Mouse (Mus musculus): ENCODE data around the gene Zglp1. TPM values are rescaled to one million over a fixed set of nuclear protein-coding genes. Genes with fewer than 3 reads are reported as not detected.

Zglp1 gene
- polyA plus RNA-seq, 1 experiment, result 0.21 TPM

DNA sequence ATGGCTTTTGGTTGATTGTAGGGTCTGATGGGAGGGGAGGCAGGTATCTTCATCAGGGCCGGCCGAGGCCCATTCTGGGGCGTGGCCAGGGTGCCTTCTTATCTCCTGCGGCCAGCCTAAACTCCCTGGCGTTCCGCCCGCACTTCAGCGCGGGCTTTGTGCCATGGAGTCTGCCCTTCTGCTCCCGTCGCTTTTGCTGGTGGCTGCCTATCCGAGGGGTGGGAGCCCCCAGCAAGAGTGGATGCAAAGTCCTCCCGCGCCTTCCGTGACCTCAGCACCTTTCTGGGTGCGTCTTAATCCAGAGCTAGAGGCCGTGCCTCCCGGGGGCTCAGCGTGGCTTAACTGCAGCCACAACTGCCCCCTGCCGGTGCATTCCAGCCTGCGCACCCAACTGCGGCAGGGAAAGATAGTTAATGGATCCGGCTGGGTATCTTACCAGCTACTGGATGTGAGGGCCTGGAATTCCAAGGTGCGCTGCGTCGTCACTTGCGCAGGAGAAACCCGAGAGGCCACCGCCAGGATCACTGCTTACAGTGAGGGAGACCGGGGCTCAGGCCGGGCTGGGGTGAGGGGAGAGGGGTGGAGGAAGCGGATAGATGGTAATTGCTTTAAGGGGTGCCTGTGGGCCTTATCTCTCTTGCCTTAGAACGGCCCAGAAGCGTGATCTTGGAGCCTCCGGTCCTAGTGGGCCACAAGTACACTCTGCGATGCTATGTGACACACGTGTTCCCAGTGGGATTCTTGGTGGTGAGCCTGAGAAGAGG is 37.4 kb downstream of the Zglp1 start, which contains the start of gene Icam4:
Gene Icam4, plus strand, starts transcription at position 83 of the 764 bp plus-strand sequence.
- DNase-seq (ENCODE audit: low read depth, low spot score), result peak; percentile 32
- WGBS, result 2% methylated on average over 37 of the region's 37 CpGs

DNA sequence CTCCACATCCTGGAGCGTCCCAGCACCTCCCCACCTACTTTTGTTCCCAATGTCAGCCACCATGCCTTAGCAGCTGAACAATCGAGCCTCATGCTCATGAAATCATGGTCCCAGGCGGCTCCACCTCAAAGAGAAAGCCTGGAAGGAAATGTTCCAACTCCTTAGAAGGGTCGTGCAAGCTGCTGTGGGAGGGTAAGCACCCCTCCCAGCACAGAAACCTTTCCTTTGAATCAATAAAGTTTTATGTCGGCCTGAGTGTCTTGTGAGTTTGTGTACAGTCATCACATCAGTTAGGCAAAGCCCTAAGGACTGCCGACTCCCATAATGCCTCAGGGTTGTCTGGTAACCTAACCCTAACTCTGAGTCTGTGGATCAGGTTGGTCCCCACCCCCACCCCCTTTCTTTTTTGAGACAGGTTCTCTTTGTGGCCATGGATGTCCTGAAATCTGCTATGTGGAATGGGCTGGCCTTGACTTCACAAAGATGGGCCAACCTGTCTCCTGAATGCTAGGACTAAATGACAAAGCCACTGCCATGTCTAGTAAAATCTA is 38.3 kb downstream of the Zglp1 start:
- DNase-seq (ENCODE audit: low read depth, low spot score), result no peak
- 59% methylated on average over 6 of the region's 6 CpGs for WGBS

DNA sequence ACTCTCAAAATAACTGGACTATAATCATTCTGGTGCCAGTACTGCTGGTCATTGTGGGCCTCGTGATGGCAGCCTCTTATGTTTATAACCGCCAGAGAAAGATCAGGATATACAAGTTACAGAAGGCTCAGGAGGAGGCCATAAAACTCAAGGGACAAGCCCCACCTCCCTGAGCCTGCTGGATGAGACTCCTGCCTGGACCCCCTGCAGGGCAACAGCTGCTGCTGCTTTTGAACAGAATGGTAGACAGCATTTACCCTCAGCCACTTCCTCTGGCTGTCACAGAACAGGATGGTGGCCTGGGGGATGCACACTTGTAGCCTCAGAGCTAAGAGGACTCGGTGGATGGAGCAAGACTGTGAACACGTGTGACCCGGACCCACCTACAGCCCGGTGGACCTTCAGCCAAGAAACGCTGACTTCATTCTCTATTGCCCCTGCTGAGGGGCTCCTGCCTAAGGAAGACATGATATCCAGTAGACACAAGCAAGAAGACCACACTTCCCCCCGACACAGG is 39.1 kb downstream of the Zglp1 start:
- no peak for DNase-seq (ENCODE audit: low read depth, low spot score)
- 69% methylated on average over 8 of the region's 8 CpGs for WGBS

DNA sequence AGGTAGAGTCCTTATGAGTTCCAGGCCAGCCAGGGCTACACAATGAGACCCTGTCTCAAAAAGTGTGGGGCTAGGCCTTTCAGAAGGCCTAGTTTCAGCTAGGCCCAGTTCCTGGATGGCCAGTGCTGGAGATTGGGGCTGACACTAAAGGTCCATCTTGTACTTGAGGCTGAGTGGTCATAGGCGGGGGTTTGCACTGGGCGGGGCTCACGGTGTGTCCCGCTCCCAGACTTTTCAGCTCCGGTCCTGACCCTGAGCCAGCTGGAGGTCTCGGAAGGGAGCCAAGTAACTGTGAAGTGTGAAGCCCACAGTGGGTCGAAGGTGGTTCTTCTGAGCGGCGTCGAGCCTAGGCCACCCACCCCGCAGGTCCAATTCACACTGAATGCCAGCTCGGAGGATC is 40.0 kb downstream of the Zglp1 start:
- 87% methylated on average over 12 of the region's 12 CpGs for WGBS
- DNase-seq (ENCODE audit: low read depth, low spot score), result no peak

DNA sequence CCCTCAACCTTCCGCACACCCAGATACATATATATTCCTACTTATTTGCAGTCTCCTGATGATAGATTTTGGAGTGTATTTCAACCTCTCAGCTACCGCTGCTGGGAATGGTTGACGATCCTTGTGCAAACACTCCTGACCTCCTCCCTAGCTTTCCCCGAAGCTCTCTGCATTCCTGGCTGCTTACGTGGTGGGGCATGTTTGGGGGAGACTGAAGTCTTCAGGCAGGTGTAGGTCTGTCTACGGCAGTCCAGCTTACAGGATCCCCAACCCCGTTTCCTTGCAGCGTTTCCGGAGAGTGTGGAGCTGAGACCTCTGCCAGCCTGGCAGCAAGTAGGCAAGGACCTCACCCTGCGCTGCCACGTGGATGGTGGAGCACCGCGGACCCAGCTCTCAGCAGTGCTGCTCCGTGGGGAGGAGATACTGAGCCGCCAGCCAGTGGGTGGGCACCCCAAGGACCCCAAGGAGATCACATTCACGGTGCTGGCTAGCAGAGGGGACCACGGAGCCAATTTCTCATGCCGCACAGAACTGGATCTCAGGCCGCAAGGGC is 41.6 kb downstream of the Zglp1 start:
- 46% methylated on average over 19 of the region's 19 CpGs for WGBS
- no peak for DNase-seq (ENCODE audit: low read depth, low spot score)

DNA sequence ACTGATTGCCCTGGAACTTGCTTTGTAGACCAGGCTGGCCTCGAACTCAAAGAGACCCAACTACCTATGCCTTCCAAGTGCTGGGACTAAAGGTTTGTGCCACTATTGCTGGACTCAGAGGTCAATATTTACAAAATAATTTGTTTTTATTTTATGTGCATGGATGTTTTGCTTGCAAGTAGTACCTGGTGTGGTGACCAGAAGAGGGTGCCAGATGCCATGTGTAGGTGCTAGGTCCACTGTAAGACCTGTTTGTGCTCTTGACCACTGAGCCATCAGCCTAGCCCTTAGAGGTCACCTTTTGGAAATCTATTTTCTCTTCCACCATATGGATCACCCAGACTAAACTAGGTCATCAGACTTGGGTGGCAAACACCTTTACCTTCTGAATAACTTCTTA is 44.2 kb downstream of the Zglp1 start:
- 92% methylated on average over 1 of the region's 1 CpGs for WGBS
- no peak for DNase-seq (ENCODE audit: low read depth, low spot score)

DNA sequence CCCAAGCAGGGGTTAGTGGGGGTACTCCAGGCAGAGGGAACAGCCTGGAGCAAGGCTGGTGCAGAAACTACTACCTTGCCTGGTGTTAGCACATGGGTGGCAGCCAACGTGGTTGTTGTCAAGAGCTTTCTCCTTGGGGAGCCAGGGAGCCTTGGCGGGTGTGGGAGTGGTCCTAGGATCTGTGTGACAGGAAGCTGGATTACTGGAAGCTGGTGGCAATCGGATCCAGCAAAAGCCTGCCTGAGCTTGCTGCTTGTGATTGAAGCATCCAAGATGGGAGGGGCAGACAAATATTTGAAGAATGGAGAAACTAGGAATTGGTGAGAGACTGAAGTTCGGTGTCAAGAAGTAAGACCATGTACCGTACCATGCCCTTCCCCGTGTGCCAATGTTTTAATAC is 44.6 kb downstream of the Zglp1 start:
- DNase-seq (ENCODE audit: low read depth, low spot score), result no peak
- 49% methylated on average over 6 of the region's 6 CpGs for WGBS

DNA sequence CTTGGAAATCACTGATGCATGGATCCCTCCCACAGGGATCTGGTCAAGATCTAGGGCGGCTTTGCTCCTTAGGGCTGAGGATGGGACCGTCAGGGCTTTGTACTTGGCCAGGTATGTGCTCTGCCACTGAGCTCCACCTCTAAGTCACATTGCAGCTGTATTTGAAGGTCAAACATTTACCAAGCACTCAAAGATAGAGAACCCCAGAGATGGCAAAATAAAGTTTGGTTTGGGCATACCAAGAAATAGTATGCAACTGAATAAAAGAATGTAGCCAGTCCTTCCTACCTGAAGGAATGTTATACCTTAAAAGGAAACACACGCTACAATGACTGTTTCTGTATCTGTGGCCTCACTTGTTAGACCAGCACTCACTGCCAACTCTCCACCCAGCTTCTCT is 45.5 kb downstream of the Zglp1 start:
- DNase-seq (ENCODE audit: low read depth, low spot score), result no peak
- 87% methylated on average over 3 of the region's 3 CpGs for WGBS

DNA sequence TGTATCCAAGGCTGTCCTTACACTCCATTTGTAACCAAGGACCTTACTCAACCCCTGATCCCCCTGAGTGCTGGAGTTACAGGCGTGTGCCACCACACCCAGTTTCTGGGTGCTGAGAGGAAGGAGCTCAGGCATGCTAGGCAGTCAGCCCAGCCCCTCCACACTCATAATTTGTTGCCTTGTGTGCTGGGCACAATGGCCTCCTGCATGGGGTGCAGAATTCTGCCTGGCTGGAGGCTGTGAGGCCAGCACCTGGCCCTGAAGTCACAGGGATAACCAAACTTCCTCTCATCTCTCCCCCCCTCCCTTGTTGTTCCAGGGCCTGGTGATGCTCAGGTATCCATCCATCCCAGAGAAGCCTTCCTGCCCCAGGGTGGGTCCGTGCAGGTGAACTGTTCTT is 48.3 kb downstream of the Zglp1 start:
- DNase-seq (ENCODE audit: low read depth, low spot score), result no peak
- 65% methylated on average over 2 of the region's 2 CpGs for WGBS

DNA sequence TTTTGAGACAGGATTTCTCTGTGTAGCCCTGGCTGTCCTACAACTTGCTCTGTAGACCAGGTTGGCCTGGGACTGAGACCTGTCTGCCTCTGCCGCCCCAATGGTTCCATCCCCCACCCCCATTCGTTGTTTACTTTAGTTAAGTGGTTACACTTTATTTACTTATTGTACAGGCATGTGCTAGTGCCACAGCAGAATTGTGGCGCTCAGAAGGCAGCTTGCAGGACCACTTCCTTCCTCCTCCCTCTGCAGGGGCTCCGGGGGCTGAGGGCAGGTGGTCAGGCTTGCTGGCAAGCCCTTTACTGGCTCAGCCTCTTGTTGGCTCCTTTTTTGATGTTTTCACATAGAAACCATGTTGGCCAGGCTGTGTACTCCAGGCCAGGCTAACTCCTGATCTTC is 49.7 kb downstream of the Zglp1 start:
- DNase-seq (ENCODE audit: low read depth, low spot score), result no peak
- 37% methylated on average over 4 of the region's 4 CpGs for WGBS

DNA sequence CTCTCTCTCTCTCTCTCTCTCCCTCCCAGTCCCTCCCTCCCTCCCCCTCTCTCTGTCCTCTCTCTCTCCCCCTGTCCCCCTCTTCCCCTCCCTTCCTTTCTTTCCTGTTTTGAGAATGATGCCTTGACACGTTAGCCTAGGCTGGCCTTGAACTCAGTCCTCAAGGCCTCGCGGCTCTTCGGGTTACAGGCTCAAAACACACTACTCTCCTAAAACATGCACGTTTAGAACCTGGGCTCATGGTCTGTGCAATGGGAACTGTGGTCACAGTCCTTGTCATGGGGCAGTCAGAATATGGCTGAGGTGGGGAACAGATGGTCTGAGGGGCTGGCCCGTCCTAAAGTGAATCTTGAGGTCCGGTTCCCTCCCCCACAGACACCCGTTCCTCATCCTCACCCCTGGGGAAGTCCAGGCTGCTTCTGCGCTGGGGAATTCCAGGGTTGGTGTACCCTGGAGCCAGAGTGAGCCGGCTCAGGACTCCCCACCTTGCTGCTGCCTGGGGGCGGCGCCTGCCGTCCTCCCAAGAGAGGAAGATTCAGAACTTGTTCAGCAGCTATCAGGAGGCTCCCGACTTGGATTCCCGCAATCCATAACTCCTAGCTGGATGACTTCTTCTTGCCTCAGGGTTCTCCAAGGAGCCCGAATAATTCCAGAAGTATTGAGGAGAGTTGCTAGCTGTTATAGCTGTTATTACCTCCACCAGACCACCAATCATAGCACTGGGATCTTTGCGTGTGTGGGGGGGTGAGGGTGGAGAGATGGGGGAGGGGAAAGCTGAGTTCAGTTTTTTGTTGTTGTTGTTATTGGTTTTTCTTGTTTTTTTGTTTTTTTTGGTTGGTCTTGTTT is 50.3 kb downstream of the Zglp1 start:
- no peak for DNase-seq (ENCODE audit: low read depth, low spot score)

DNA sequence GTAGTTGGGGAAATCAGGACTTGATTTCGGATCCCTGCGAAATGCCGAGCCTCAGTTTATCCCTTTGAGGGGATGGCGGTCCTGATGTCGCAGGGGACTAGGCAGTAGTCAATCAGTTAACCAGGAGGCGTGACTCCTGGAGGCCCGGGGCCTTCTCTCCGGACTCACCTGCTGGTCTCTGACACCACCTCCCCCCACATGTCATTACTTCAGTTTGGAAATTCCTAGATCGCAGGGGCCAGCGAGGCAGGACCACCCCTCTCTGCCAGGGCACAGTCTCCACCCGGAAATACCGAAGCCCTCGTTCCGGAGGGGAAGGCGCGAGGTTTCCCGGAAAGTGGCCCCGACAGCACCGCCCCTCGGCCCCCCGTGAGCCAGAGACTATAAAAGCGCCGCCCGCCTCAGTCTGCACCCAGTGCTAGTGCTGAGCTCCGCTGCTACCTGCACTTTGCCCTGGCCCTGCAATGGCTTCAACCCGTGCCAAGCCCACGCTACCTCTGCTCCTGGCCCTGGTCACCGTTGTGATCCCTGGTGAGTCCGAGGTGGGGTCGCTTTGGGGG is 51.2 kb downstream of the Zglp1 start, which contains the start of gene Icam1:
Gene Icam1, plus strand, starts transcription at position 415 of the 560 bp plus-strand sequence.
- WGBS, result 1% methylated on average over 30 of the region's 30 CpGs
- DNase-seq (ENCODE audit: low read depth, low spot score), result no peak

More for the DNA sequence above, 50.3 kb downstream of the Zglp1 start:
- whole genome bisulfite sequencing, result 11% methylated on average over 17 of the region's 17 CpGs

DNA sequence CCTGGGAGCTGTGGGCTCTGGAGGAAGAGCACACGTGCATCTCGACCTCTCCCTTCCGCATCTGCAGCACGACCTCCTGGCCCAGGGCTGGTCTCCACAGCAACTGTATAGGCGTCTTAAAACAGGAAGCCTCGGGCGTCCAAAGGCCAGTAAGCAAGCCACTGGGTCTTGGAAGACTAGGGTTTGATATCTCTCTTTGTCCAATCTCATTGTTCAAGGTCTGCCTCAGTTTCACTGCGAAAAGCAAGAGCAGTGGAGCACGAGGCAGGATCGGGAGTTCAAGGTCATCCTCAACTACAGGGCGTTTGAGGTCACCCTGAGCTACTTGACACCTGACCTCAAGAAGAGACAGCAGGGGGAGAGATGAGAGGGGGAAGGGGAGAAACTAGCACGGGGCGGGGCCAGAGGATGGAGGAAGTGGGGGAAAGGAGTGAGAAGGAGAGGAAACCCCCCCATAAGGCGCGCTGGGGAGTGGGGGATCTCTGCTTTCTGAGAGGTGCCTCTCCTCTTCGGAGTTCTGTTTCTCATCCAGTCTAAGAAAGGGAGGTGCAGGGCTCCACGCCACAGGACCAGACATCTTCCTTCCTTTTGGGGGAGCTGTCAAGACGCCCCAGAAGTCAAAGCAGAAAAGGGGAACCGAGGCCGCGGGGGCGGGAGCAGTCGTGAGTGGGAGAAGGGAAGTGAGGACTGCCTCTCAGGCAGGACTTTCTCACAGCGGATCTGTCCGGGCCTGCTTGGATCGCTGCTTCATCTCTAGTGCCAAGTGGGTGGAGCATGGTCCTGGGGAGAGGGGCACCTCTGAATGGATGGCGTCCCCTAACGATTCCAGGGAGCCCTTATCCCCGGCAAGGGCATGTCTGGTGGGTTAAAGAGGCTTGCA is 52.0 kb downstream of the Zglp1 start:
- DNase-seq (ENCODE audit: low read depth, low spot score), result no peak
- WGBS, result 17% methylated on average over 29 of the region's 29 CpGs

Other genes with a start within 250 kb of the Zglp1 start
- not detected in 2 replicates for gene Rdh8, start 248.6 kb downstream of the Zglp1 start, polyA plus RNA-seq (2012; rRNA removed)
- 17.5 and 28.1 TPM in 2 replicates for gene A230050P20Rik, start 198.5 kb downstream of the Zglp1 start, polyA plus RNA-seq (2012; rRNA removed)
- 3.7 and 4.0 TPM in 2 replicates for gene Angptl6, start 187.4 kb downstream of the Zglp1 start, polyA plus RNA-seq (2012; rRNA removed)
- gene Ppan, start 178.9 kb downstream of the Zglp1 start, polyA plus RNA-seq (2012; rRNA removed), result 49.0 and 60.7 TPM in 2 replicates
- gene Eif3g, start 168.5 kb downstream of the Zglp1 start, polyA plus RNA-seq (2012; rRNA removed), result 113 and 117 TPM in 2 replicates
- 26.1 and 31.4 TPM in 2 replicates for gene Dnmt1, start 107.2 kb downstream of the Zglp1 start, polyA plus RNA-seq (2012; rRNA removed)
- 3.6 and 3.8 TPM in 2 replicates for gene S1pr2, start 90.3 kb downstream of the Zglp1 start, polyA plus RNA-seq (2012; rRNA removed)
- gene Mrpl4, start 64.4 kb downstream of the Zglp1 start, polyA plus RNA-seq (2012; rRNA removed), result 97.6 and 106 TPM in 2 replicates
- gene Icam1, start 51.1 kb downstream of the Zglp1 start, polyA plus RNA-seq (2012; rRNA removed), result 13.1 and 15.2 TPM in 2 replicates
- 0.19 and 0.38 TPM in 2 replicates for gene Icam4, start 37.7 kb downstream of the Zglp1 start, polyA plus RNA-seq (2012; rRNA removed)
- gene Icam5, start 35.0 kb downstream of the Zglp1 start, polyA plus RNA-seq (2012; rRNA removed), result 0.14 and 0.16 TPM in 2 replicates
- 0.38 and 0.60 TPM in 2 replicates for gene Gm49373, start 6.0 kb upstream of the Zglp1 start, polyA plus RNA-seq (2012; rRNA removed)
- 36.7 and 37.6 TPM in 2 replicates for gene Fdx1l, start 6.5 kb upstream of the Zglp1 start, polyA plus RNA-seq (2012; rRNA removed)
- gene Gm38431, start 24.9 kb upstream of the Zglp1 start, polyA plus RNA-seq (2012; rRNA removed), result 3.1 and 3.6 TPM in 2 replicates
- gene Raver1, start 24.9 kb upstream of the Zglp1 start, polyA plus RNA-seq (2012; rRNA removed), result 62.4 and 99.9 TPM in 2 replicates
- 22.6 and 32.3 TPM in 2 replicates for gene Tyk2, start 64.2 kb upstream of the Zglp1 start, polyA plus RNA-seq (2012; rRNA removed)
- 45.8 and 46.1 TPM in 2 replicates for gene Cdc37, start 82.9 kb upstream of the Zglp1 start, polyA plus RNA-seq (2012; rRNA removed)
- 2.8 and 3.9 TPM in 2 replicates for gene Pde4a, start 98.6 kb upstream of the Zglp1 start, polyA plus RNA-seq (2012; rRNA removed)
- gene Keap1, start 172.3 kb upstream of the Zglp1 start, polyA plus RNA-seq (2012; rRNA removed), result 49.2 and 62.6 TPM in 2 replicates
- not detected in 2 replicates for gene S1pr5, start 181.3 kb upstream of the Zglp1 start, polyA plus RNA-seq (2012; rRNA removed)
- 93.2 and 106 TPM in 2 replicates for gene Atg4d, start 198.2 kb upstream of the Zglp1 start, polyA plus RNA-seq (2012; rRNA removed)
- 21.1 and 22.0 TPM in 2 replicates for gene Kri1, start 220.9 kb upstream of the Zglp1 start, polyA plus RNA-seq (2012; rRNA removed)
- 23.6 and 28.9 TPM in 2 replicates for gene Cdkn2d, start 224.3 kb upstream of the Zglp1 start, polyA plus RNA-seq (2012; rRNA removed)
- 95.6 and 122 TPM in 2 replicates for gene Ap1m2, start 245.2 kb upstream of the Zglp1 start, polyA plus RNA-seq (2012; rRNA removed)

All from large intestine, adult 2 months (tissue).